Mouse (Mus musculus) E14TG2a.4 (cell line): Measurements from ENCODE around the gene Slc6a6.

Source experiments
- H3K27me3 ChIP-seq: 2 replicates; pipeline ENCODE4 v1.6.1; 2014; ENCODE audit warnings: low read length, control low read depth; ENCODE audit not compliant: insufficient read depth
- H3K36me3 ChIP-seq: 2 replicates; pipeline ENCODE4 v1.6.1; 2014; ENCODE audit warnings: low read length, control low read depth; ENCODE audit not compliant: insufficient read depth
- H3K4me1 ChIP-seq: replicated peaks from 2 replicates; pipeline ENCODE4 v1.6.1; 2014; ENCODE audit warnings: low read depth, low read length, control low read depth
- H3K4me3 ChIP-seq: replicated peaks from 2 replicates; pipeline ENCODE4 v1.5.1; 2014; ENCODE audit warnings: mild to moderate bottlenecking, low read length
- H3K9me3 ChIP-seq: 2 replicates; pipeline ENCODE4 v1.6.1; 2014; ENCODE audit warnings: low read length, control low read depth
- CTCF ChIP-seq: conservative IDR thresholded peaks from 2 replicates; pipeline ENCODE4 v1.5.1; 2014; ENCODE audit warnings: low read length
- NANOG ChIP-seq: IDR thresholded peaks from 2 replicates; pipeline ENCODE4 v1.6.1; 2014; ENCODE audit warnings: borderline replicate concordance, low read length, mixed read lengths
- POU5F1 ChIP-seq: IDR thresholded peaks from 2 replicates; pipeline ENCODE4 v1.6.1; 2014; ENCODE audit warnings: low read length, borderline replicate concordance

Gene Slc6a6

DNA sequence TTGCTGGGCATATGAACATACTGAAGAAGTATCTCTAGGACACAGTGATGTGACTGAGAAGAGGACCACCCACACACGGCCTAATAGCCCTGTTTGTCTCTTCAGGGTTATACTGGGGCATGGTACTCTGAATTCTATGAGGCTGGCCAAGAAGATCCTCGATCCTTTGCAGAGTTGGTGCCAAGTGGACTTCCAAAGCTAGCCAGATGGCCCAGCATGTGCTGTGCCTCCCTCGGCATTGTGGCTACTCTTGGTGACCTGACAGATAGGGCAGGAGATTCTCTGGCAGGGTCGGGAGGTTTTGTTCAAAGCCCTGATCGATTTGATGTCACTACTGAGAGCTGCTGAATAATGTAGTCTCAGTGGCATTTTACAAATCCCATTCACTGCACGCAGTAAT lies 4.1 kb upstream of the Slc6a6 start:
- Histone ChIP-seq H3K27me3 (no peaks in the 10 kb centered on the region), H3K9me3 (no peaks in the 10 kb centered on the region), H3K4me3 (peak overlapping the region; percentile 71), H3K36me3 (no peaks in the 10 kb centered on the region), H3K4me1 (peaks cover 73% of the 10 kb centered on the region)
- TF ChIP-seq NANOG = no peak
- no peak for TF ChIP-seq POU5F1
- no peak for TF ChIP-seq CTCF

DNA sequence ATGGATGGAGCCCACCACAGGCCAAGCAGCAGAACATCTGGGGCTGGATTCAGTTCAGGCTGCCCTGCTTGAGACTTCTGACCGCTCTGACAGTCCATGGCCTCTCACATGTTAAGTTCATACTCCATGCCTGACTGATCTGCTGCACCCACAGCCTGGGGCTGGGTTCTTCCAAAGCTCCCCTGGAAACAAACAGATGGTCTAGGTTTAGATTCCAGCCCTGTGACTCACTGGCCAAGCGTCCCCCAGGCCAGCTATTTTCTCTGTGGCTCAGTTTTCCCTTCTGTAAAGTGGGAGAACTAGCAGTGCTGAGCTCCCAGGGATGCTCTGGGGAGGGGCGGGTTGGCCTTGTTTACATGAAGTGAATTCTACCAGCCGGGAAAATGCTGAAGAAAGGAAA lies 2.0 kb upstream of the Slc6a6 start:
- Histone ChIP-seq H3K4me3 (0 out of 2 replicates have a peak overlapping the region, but pooled peaks have one; percentile 20), H3K27me3 (no peaks in the 10 kb centered on the region), H3K4me1 (peaks cover 79% of the 10 kb centered on the region), H3K36me3 (peaks cover 14% of the 10 kb centered on the region), H3K9me3 (no peaks in the 10 kb centered on the region)
- TF ChIP-seq POU5F1 (no peak), NANOG (no peak), CTCF (no peak)

DNA sequence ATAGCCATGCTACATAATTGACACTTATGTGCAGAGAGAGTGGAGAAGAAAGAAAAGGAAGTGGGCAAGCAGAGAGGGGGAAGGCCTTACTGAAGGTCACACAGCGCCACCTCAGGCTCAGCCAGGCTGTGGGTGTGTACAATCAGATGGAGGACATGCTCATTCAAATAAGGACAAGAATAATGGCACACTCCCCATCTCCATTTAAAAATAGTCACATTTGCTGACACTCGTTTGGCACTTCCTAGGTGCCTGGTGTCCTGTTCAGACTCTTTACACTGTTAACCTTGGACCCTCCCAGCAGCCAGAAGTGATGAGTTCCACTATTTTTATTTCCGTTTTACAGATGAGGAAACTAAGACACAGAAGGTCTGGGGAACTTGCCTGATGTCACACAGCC lies 732 bp upstream of the Slc6a6 start:
- Histone ChIP-seq H3K36me3 (peaks cover 22% of the 10 kb centered on the region), H3K4me1 (peaks cover 77% of the 10 kb centered on the region)
- TF ChIP-seq POU5F1 = no peak
- 0 out of 2 replicates have a peak, but pooled peaks have one; percentile 16 for TF ChIP-seq CTCF

DNA sequence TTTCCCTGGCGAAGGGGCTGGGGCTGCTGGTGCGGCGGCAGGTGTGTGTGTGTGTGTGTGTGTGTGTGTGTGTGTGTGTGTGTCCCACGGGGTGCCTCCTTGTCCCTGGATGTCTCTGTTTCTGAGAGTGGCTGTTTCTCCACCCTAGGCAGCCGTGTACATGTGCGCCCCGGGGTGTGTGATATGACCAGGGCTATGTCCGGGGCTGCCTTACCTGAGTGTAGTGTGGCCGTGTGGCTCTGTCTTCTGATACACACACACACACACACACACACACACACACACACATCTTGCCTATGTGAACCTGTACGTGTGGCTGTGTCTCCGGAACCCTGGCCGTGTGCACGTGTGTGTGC lies 599 bp downstream of the Slc6a6 start:
- H3K27me3 ChIP-seq = no peaks in the 10 kb centered on the region
- no peak for TF ChIP-seq POU5F1
- no peak for TF ChIP-seq NANOG
- no peak for TF ChIP-seq CTCF
- H3K36me3 ChIP-seq = peaks cover 35% of the 10 kb centered on the region

More for the DNA sequence above, 732 bp upstream of the Slc6a6 start:
- Histone ChIP-seq H3K9me3 (no peaks in the 10 kb centered on the region), H3K27me3 (no peaks in the 10 kb centered on the region), H3K4me3 (peak overlapping the region; percentile 20; the same call in 1 of the 2 replicates)

DNA sequence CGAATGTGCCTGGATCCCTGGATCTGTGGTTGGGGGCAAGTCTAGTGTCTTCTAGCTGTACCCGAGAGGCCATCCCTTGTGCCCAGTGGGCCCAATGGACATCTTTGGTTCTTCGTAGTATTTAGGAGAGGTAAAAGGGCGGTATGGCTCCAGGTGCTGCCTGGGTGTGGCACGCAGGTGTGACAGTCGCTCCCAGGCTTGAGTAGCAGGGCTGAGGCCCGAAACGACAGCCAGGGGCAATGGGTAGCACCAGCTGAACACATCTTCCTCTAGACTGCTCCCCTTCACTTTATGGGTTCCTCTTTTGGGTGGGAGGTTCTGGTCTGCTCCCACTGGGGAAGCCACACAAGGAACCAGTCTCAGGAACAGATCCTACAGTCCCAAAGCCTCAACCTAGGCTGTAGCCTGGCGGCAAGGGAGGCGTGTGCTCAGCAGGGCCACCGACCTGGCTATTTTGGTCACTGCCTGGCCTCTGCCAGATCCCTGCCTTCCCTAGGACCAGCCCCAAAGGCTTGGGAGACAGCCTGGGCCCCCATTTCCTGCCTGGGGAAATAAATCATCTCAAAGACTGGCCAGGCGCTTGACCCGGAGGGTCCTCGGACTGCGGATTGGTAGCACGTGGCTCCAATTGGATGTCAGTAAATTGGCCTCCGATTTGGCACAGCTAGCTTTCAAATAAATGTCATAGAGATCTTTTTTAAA lies 1.1 kb downstream of the Slc6a6 start:
- Histone ChIP-seq H3K9me3 (no peaks in the 10 kb centered on the region), H3K36me3 (peaks cover 40% of the 10 kb centered on the region), H3K27me3 (no peaks in the 10 kb centered on the region), H3K4me1 (peaks cover 77% of the 10 kb centered on the region), H3K4me3 (peak overlapping the region; percentile 97)
- no peak for TF ChIP-seq NANOG
- no peak for TF ChIP-seq POU5F1
- no peak for TF ChIP-seq CTCF

More for the DNA sequence above, 599 bp downstream of the Slc6a6 start:
- Histone ChIP-seq H3K4me3 (peak overlapping the region; percentile 97), H3K9me3 (no peaks in the 10 kb centered on the region), H3K4me1 (peaks cover 77% of the 10 kb centered on the region)

DNA sequence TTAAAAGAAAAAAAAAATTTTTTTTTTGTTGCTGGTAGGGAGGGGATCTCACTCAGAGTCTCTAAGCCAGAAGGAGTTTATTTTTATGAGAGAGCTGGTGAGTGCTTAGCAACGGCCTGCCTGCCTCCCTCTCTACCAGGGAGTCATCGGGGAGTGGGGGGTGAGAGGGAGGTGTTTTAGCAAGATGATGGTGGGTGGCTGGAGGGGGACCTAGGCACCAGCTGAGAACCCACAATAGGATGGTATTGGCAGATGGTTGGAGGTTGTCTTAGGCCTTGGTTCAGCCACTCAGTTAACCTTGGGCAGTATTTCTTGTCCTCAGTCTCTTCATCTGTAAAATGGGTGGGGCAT lies 1.7 kb downstream of the Slc6a6 start:
- no peaks in the 10 kb centered on the region for H3K9me3 ChIP-seq
- H3K36me3 ChIP-seq = peaks cover 45% of the 10 kb centered on the region
- TF ChIP-seq CTCF (no peak), POU5F1 (no peak), NANOG (no peak)
- H3K27me3 ChIP-seq = no peaks in the 10 kb centered on the region
- peak overlapping the region; percentile 97 for H3K4me3 ChIP-seq
- peaks cover 77% of the 10 kb centered on the region for H3K4me1 ChIP-seq

DNA sequence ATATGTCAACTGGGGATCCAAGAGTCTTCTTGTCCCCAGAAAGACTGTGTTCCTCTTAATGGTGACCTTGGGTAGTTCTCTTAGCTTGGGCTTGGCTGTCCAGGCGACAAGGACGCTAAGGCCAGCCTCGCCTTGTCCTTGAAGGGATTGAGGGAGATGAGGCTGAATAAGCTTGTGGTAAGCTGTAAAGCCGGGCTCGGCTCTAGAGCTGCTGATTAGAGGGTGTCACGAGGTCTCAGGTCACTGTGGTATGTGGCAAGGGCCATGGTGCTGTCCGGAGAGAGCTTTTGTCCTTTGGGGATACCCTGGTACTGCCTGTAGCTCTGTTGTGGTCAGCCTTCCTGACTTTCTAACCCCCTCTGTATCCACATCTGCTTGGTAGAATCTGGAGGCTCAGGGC lies 2.0 kb downstream of the Slc6a6 start:
- Histone ChIP-seq H3K36me3 (peaks cover 47% of the 10 kb centered on the region), H3K9me3 (no peaks in the 10 kb centered on the region), H3K4me3 (peak overlapping the region; percentile 97), H3K27me3 (no peaks in the 10 kb centered on the region), H3K4me1 (peaks cover 79% of the 10 kb centered on the region)
- TF ChIP-seq NANOG (no peak), CTCF (no peak), POU5F1 (no peak)

DNA sequence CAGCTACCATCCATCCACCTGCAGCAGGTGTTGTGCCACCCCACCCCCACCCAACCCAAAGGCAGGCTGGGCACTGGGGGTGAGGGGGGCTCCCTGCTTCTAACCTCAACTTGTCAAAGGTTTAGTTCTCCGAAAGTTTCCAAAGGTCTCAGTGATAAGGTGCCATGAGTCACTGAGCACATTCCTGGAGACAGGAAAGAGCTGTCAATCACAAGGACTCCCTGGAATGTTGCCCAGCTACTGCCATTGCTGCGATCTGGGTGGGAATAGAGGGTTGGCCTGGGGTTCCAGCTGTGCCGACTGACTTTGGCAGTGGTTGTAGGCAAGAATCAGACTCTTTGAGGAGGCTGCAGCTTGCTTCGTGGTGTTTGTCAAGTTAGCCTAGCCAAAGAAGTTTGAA lies 2.7 kb downstream of the Slc6a6 start:
- no peak for TF ChIP-seq CTCF
- TF ChIP-seq NANOG = no peak
- TF ChIP-seq POU5F1 = no peak
- peaks cover 84% of the 10 kb centered on the region for H3K4me1 ChIP-seq
- H3K36me3 ChIP-seq = peaks cover 54% of the 10 kb centered on the region
- peak overlapping the region; percentile 97; the same call in 1 of the 2 replicates for H3K4me3 ChIP-seq
- no peaks in the 10 kb centered on the region for H3K27me3 ChIP-seq
- no peaks in the 10 kb centered on the region for H3K9me3 ChIP-seq

DNA sequence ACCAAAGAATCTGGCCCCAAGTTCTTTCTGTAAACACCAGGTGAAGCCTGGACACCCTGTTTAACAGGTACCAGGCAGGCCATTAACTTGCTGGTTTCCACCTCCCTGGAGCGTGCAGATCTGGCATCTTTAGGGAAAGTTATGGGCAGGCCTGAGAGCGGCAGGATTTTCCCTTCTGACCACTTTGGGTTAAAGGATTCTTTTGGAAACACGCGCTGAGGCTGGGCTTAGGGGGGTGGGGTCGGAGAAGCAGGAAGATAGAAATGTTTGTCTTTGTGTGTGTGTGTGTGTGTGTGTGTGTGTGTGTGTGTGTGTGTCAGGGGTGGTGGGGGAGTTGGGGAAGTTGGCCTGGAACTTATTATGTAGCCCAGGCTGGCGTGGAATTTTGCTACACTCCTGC lies 4.2 kb downstream of the Slc6a6 start:
- H3K9me3 ChIP-seq = no peaks in the 10 kb centered on the region
- no peaks in the 10 kb centered on the region for H3K27me3 ChIP-seq
- H3K4me3 ChIP-seq = peak overlapping the region; percentile 8
- peaks cover 68% of the 10 kb centered on the region for H3K36me3 ChIP-seq
- peaks cover 84% of the 10 kb centered on the region for H3K4me1 ChIP-seq
- no peak for TF ChIP-seq CTCF
- TF ChIP-seq NANOG = no peak
- TF ChIP-seq POU5F1 = no peak
